Mouse (Mus musculus): ENCODE measurements at regions not wholly inside any gene's neighbourhood (a gene's known extent, or its start where the extent isn't known, plus 50 kb on each side); places are given as distances from the start of the nearest gene placed in this dataset.

DNA sequence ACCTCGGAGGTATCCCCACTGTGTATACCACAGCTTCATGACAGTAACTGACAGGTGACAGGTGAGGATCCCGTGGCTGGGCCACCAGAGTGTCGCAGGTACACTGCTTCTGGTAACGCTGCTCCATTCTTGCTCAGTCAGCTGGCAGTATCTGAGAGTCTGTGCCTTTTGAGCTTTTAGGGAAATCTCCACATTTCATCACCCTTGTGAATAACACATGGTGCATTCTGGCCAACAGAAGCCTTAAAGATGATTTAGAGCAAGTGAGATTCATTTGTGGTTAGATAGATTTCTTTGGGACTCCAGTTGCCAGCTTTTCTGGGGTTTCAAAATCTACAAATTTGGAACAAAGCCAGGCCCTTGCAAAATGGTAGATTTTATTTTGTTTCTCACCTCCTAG is 66.8 kb upstream of the Gm10181 start:
- ChIA-PET POLR2A (no interaction called here), CTCF (interaction anchor here (0.6 to 1.1 kb wide), 3 partner anchors 49 to 739 kb away, joined by 3 read pairs; no protein-coding TSS in a partner anchor)
- in situ Hi-C loops (cut with MboI; ENCODE audit: low pct_unique_long_range_greater_than_20kb) = loop anchor here (10.0 kb wide), 1 partner anchor 88 kb away; no protein-coding TSS in a partner anchor
- TF ChIP-seq CTCF (IDR thresholded peaks at IDR 0.05) = no peak
- peak; percentile 82 for ATAC-seq
- no peaks in the 10 kb centered on the region for H3K27me3 ChIP-seq
- peak; percentile 62 for DNase-seq (ENCODE audit: low read depth, low spot score)

DNA sequence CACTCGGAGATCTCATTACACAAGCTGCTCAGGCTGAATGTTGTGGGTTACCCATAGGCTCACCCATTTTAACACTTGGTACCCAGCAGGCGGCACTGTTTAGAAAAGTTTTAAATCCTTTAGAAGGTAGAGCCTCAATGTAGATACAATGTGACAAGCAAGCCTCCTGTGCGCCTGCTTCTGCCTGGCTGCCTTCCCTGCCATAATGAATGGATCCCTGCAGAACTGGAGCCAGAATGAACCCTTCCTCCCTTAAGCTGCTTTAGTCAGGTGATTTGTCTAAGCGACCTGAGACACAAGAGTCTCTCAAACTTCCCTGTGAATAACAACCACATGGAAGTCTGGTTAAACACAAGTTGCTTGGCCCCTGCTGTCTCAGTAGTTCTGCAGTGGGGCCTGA is 64.7 kb upstream of the Gm10181 start:
- POLR2A ChIA-PET = no interaction called here
- no peaks in the 10 kb centered on the region for H3K27me3 ChIP-seq
- no peak for TF ChIP-seq CTCF (IDR thresholded peaks at IDR 0.05)
- ATAC-seq (no peak), DNase-seq (ENCODE audit: low read depth, low spot score) (no peak)
- CTCF ChIA-PET = interaction anchor here (1.1 to 2.9 kb wide), 2 partner anchors 15 to 264 kb away, joined by 3 to 10 read pairs; no protein-coding TSS in a partner anchor
- in situ Hi-C loops (cut with MboI; ENCODE audit: low pct_unique_long_range_greater_than_20kb) = loop anchor here (10.0 kb wide), 1 partner anchor 90 kb away; no protein-coding TSS in a partner anchor

DNA sequence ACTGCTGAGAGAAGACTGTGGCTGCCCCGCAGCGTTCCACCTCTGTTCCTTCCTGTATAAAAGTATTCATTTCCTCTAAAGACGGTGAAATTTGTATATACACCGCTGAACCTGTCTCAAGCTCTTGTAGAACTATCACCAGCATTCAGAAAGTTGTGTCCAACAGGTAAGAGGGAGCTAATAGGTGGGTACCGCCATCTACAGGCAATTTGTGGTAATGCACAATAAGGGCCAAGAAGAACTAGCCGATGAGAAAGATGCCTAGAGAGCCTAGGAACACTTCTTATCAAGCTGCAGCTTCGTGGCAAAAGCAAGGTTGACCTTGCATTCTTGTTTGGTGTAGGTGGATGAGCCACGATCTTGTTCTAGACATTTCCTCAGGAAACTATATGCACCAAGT is 61.6 kb upstream of the Gm10181 start:
- H3K27me3 ChIP-seq = no peaks in the 10 kb centered on the region
- ChIA-PET CTCF (interaction anchor here (0.7 to 2.3 kb wide), 10 partner anchors 11 to 268 kb away, joined by 3 to 26 read pairs (median 4); no protein-coding TSS in a partner anchor), POLR2A (no interaction called here)
- ATAC-seq (no peak), DNase-seq (ENCODE audit: low read depth, low spot score) (no peak)
- in situ Hi-C loops (cut with MboI; ENCODE audit: low pct_unique_long_range_greater_than_20kb) = loop anchor here (10.0 to 25.0 kb wide), 3 partner anchors 93 to 890 kb away; no protein-coding TSS in a partner anchor
- TF ChIP-seq CTCF (IDR thresholded peaks at IDR 0.05) = peak; percentile 94

DNA sequence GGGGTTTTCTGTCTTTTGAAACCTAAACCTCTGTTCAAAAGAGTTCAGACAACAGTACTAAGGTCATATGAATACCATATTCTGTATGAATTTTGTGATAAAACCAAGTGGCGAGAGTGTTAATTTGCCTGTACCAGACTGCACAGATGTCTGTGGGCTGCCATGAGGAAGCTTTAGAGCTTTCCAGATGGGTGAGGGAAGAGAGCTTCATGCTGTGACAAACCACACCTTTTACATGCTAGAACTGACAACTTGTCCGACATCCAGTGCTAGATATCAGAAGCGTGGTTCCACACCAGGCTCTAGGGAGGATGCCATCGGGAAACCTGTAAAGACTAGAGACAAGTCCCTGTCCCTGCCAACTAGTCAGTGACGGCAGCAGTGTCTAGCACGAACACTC is 60.9 kb upstream of the Gm10181 start:
- in situ Hi-C loops (cut with MboI; ENCODE audit: low pct_unique_long_range_greater_than_20kb) = loop anchor here (10.0 to 25.0 kb wide), 3 partner anchors 94 to 891 kb away; no protein-coding TSS in a partner anchor
- CTCF ChIA-PET = interaction anchor here (0.7 to 3.1 kb wide), 10 partner anchors 12 to 269 kb away, joined by 3 to 26 read pairs (median 4); no protein-coding TSS in a partner anchor
- DNase-seq (ENCODE audit: low read depth, low spot score) (no peak), ATAC-seq (no peak)
- no peak for TF ChIP-seq CTCF (IDR thresholded peaks at IDR 0.05)
- POLR2A ChIA-PET = no interaction called here
- no peaks in the 10 kb centered on the region for H3K27me3 ChIP-seq

DNA sequence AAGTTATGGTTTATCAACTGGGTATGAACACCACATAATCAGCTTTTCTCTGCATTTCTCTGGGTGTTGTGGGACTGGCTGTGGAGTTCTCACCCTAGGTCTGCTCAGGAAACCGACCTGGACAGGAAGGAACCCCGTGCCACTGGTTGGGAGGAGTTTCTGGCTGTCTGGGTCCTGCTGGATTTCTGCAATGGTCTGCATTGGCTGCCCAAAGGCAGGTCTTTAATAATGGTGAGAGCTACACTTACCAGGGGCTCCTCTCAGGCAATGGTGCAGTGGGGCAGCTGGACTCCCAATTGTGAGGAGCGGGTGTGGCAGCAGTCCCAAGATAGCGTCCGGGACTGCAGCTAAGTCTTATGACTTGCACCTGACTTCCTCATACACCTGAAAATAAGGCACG is 57.8 kb upstream of the Gm10181 start:
- H3K27me3 ChIP-seq = no peaks in the 10 kb centered on the region
- TF ChIP-seq CTCF (IDR thresholded peaks at IDR 0.05) = no peak
- in situ Hi-C loops (cut with MboI; ENCODE audit: low pct_unique_long_range_greater_than_20kb) = loop anchor here (25.0 kb wide), 2 partner anchors 494 to 894 kb away; no protein-coding TSS in a partner anchor
- DNase-seq (ENCODE audit: low read depth, low spot score) = no peak
- ATAC-seq = no peak
- POLR2A ChIA-PET = no interaction called here
- CTCF ChIA-PET = interaction anchor here (0.9 to 3.1 kb wide), 3 partner anchors 8 to 94 kb away, joined by 3 to 11 read pairs (median 3); no protein-coding TSS in a partner anchor
